Mouse (Mus musculus): ENCODE measurements around the gene 4930595D18Rik.

- TF ChIP-seq CTCF (IDR thresholded peaks at IDR 0.05; ENCODE audit: borderline replicate concordance, insufficient read depth, low read length) (no peak), POLR2A (IDR thresholded peaks at IDR 0.05; ENCODE audit: low read depth, low read length) (no peak)
Measured at GRCm38 (mm10) chr12:111114593-111114992, 69.7 kb downstream of the 4930595D18Rik start.

All from embryonic fibroblast, embryonic 13.5 days (primary cell).